Mouse (Mus musculus): Measurements from ENCODE around the gene Ccnc. TPM values are rescaled to one million over a fixed set of nuclear protein-coding genes. Genes with fewer than 3 reads are reported as not detected.

Gene Ccnc
- polyA plus RNA-seq, 1 experiment from 2014 or later, result 20.3 TPM

Other genes with a start within 250 kb of the Ccnc start
- gene Prdm13, start 41.7 kb upstream of the Ccnc start, polyA plus RNA-seq (2015; fragmentation: Nextera tagmentation; extraction: Ambion mirVana), result not detected in 2 replicates
- gene Usp45, start 39.5 kb downstream of the Ccnc start, polyA plus RNA-seq (2015; fragmentation: Nextera tagmentation; extraction: Ambion mirVana), result 12.1 TPM in 2 replicates
- gene Tstd3, start 39.5 kb downstream of the Ccnc start, polyA plus RNA-seq (2015; fragmentation: Nextera tagmentation; extraction: Ambion mirVana), result 13.2 and 13.5 TPM in 2 replicates
- 33.3 and 33.7 TPM in 2 replicates for gene Pnisr, start 119.9 kb downstream of the Ccnc start, polyA plus RNA-seq (2015; fragmentation: Nextera tagmentation; extraction: Ambion mirVana)
- gene Coq3, start 152.0 kb downstream of the Ccnc start, polyA plus RNA-seq (2015; fragmentation: Nextera tagmentation; extraction: Ambion mirVana), result 7.1 and 7.6 TPM in 2 replicates
- gene Faxc, start 203.6 kb downstream of the Ccnc start, polyA plus RNA-seq (2015; fragmentation: Nextera tagmentation; extraction: Ambion mirVana), result 0.03 and 0.07 TPM in 2 replicates

All from liver, embryonic 15.5 days (tissue).